Mouse (Mus musculus) liver, embryonic 16.5 days (tissue): ENCODE data around the gene Nfkb2. TPM values are rescaled to one million over a fixed set of nuclear protein-coding genes. Genes with fewer than 3 reads are reported as not detected.

ENCODE experiments used
- ATAC-seq: fragments of 200-750 bp; cut with Nextera tagmentation; 2 replicates; pipeline ENCODE4 v1.8.0; 2017; ENCODE audit warnings: low read depth, mild to moderate bottlenecking, moderate number of reproducible peaks, moderate library complexity
- H3K27ac ChIP-seq: fragments of 300-500 bp; sonication (generic); 2 replicates; pipeline ENCODE4 v1.5.1; 2014; ENCODE audit warnings: mild to moderate bottlenecking, low read length
- H3K27me3 ChIP-seq: fragments of 300-500 bp; sonication (generic); 2 replicates; pipeline ENCODE4 v1.6.1; 2014; ENCODE audit warnings: low read depth, low read length, mixed read lengths; ENCODE audit not compliant: control insufficient read depth, insufficient read depth
- H3K36me3 ChIP-seq: fragments of 300-500 bp; sonication (generic); 2 replicates; pipeline ENCODE4 v1.6.1; 2014; ENCODE audit warnings: mild to moderate bottlenecking; ENCODE audit not compliant: control insufficient read depth, insufficient read depth
- H3K4me1 ChIP-seq: fragments of 300-500 bp; sonication (generic); 2 replicates; pipeline ENCODE4 v1.6.1; 2014; ENCODE audit warnings: low read depth, low read length, mixed read lengths; ENCODE audit not compliant: control insufficient read depth
- H3K4me2 ChIP-seq: fragments of 300-500 bp; sonication (generic); 2 replicates; pipeline ENCODE4 v1.6.1; 2014; ENCODE audit warnings: low read depth, low read length, mixed read lengths
- H3K4me3 ChIP-seq: fragments of 300-500 bp; sonication (generic); 2 replicates; pipeline ENCODE4 v1.5.1; 2014; ENCODE audit warnings: low read depth, mild to moderate bottlenecking, low read length
- H3K9ac ChIP-seq: fragments of 300-500 bp; sonication (generic); 2 replicates; pipeline ENCODE4 v1.6.1; 2014; ENCODE audit warnings: low read depth, low read length
- H3K9me3 ChIP-seq: fragments of 300-500 bp; sonication (generic); replicated peaks from 2 replicates; pipeline ENCODE4 v1.6.1; 2016; ENCODE audit warnings: low read length; ENCODE audit not compliant: control insufficient read depth
- WGBS: fragments of 180-500 bp; shearing (Covaris S2); extraction: QIAGEN DNeasy Blood & Tissue Kit; methylation state at CpG from one replicate; pipeline ENCODE4 v1.1.7; 2014; ENCODE audit not compliant: insufficient replicate concordance; 5-methylcytosine and 5-hydroxymethylcytosine counted together
- polyA plus RNA-seq: library from polyadenylated mRNA; unstranded; fragments of >200 nt; fragmentation: Nextera tagmentation; extraction: Ambion mirVana; gene quantifications from 2 replicates; pipeline ENCODE4 v1.2.1, GENCODE M21; 2015

The Nfkb2 gene
- polyA plus RNA-seq, 1 experiment from 2014 or later, result 3.8 TPM

GRCm38 (mm10) chr19:46318586-46319378 is 14.7 kb downstream of the Nfkb2 start:
- Histone ChIP-seq H3K27me3 (peaks cover 91% of the 10 kb centered on the region), H3K4me1 (peaks cover 44% of the 10 kb centered on the region), H3K36me3 (no peaks in the 10 kb centered on the region), H3K27ac (no peak overlapping the region), H3K4me3 (no peak overlapping the region), H3K4me2 (no peak overlapping the region), H3K9me3 (no peaks in the 10 kb centered on the region), H3K9ac (no peak overlapping the region)
- ATAC-seq, result no peak
- 14% methylated on average over 16 of the region's 16 CpGs for WGBS

DNA sequence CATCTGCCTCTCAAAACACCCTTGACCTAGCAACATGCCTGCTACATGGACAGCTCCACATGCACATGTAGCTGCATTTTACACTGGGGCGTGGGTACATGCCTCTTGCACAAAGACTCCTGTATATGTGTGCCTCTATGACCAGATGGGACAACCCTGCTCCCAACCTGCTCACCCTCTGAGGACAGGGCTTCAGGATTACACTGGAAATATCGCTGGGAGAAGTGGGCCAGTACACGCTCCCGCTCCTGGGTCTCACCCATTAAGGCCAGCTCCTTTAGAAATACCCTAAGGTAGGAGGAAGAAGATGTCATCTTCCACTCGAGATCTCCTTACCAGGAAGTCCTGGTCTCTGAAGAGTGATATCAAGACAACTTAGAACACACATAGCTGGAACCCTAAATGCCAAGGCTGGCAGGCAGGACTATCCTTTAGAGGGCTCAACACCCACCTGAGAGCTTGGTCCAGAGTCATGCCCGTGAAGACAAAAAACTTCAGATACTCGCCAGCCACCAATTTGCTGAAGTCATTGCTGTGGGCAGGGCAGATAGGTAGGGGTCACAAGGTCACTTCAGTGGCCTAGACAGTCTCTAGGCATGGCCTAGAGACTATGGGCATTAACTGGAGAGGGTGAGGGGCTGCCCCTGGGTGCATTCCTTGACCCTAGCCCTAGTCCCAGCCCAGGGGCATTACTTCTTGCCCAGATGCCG is 16.1 kb downstream of the Nfkb2 start:
- peaks cover 96% of the 10 kb centered on the region for H3K27me3 ChIP-seq
- no peak overlapping the region for H3K9ac ChIP-seq
- H3K4me1 ChIP-seq, result peaks cover 30% of the 10 kb centered on the region
- H3K4me3 ChIP-seq, result no peak overlapping the region
- ATAC-seq, result no peak
- H3K27ac ChIP-seq, result no peak overlapping the region
- no peaks in the 10 kb centered on the region for H3K36me3 ChIP-seq
- no peaks in the 10 kb centered on the region for H3K9me3 ChIP-seq
- 56% methylated on average over 8 of the region's 8 CpGs for WGBS
- no peak overlapping the region for H3K4me2 ChIP-seq

DNA sequence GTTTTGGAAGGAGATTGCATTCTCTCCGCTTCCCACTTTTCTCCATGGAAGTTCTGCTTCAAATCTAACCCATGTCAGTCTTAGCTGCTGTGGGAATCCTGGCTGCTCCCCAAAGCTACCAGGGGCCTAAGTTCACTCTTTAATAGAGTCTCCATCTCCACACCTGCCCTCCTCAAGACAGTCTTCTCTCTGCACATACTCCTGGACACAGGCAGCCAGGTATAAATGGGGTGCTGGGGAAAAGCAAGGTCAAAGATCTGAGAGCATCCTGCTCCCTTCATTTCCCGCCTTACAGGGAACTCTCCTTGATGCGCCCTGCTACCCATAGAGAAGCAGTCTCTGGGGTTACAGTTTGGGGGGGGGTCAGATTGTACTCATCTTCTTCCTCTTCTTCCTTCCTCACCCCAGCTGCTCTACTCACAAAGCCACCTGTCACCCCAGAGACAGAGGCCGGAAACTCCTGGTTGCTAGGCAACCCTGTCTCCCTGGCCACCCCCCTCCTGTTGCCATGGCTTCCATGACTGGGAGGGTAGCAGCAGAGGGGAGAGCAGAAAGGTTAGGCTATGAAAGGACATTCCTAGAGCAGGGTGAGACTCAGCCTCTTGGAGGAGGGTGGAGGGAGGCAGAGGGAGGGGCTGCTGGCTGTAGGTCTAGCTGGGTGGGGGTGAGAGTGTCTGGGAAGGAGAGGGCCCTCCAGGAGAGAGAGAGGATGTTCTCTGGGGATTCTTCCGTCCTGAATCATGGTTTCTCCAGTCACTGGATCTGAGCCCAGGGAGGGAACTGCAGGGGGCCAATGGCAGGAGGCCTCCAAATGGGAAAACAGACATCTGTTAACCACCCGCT is 17.2 kb downstream of the Nfkb2 start:
- H3K4me1 ChIP-seq, result peaks cover 19% of the 10 kb centered on the region
- ATAC-seq, result no peak
- no peak overlapping the region for H3K4me3 ChIP-seq
- H3K27me3 ChIP-seq, result peaks cover 100% of the 10 kb centered on the region
- 31% methylated on average over 6 of the region's 6 CpGs for WGBS
- no peaks in the 10 kb centered on the region for H3K36me3 ChIP-seq
- no peak overlapping the region for H3K4me2 ChIP-seq
- H3K9ac ChIP-seq, result no peak overlapping the region
- H3K9me3 ChIP-seq, result no peaks in the 10 kb centered on the region
- no peak overlapping the region for H3K27ac ChIP-seq

GRCm38 (mm10) chr19:46322144-46322995 is 18.2 kb downstream of the Nfkb2 start:
- Histone ChIP-seq H3K9me3 (no peaks in the 10 kb centered on the region), H3K4me3 (no peak overlapping the region), H3K4me2 (no peak overlapping the region), H3K27ac (no peak overlapping the region), H3K9ac (no peak overlapping the region), H3K27me3 (peaks cover 100% of the 10 kb centered on the region), H3K4me1 (peaks cover 19% of the 10 kb centered on the region), H3K36me3 (no peaks in the 10 kb centered on the region)
- no peak for ATAC-seq
- WGBS, result 53% methylated on average over 11 of the region's 11 CpGs

- Histone ChIP-seq H3K27me3 (peaks cover 96% of the 10 kb centered on the region), H3K4me1 (peaks cover 18% of the 10 kb centered on the region), H3K27ac (no peak overlapping the region), H3K4me2 (no peak overlapping the region), H3K36me3 (no peaks in the 10 kb centered on the region), H3K9me3 (no peaks in the 10 kb centered on the region), H3K9ac (no peak overlapping the region), H3K4me3 (no peak overlapping the region)
- no peak for ATAC-seq
- 65% methylated on average over 13 of the region's 13 CpGs for WGBS
Measured at GRCm38 (mm10) chr19:46322996-46323572, 19.0 kb downstream of the Nfkb2 start.

GRCm38 (mm10) chr19:46323716-46324115 is 19.6 kb downstream of the Nfkb2 start:
- Histone ChIP-seq H3K36me3 (no peaks in the 10 kb centered on the region), H3K9me3 (no peaks in the 10 kb centered on the region), H3K27me3 (peaks cover 90% of the 10 kb centered on the region), H3K27ac (no peak overlapping the region), H3K4me1 (peaks cover 20% of the 10 kb centered on the region), H3K4me2 (no peak overlapping the region), H3K4me3 (no peak overlapping the region), H3K9ac (no peak overlapping the region)
- ATAC-seq, result no peak
- 52% methylated on average over 5 of the region's 5 CpGs for WGBS

- Histone ChIP-seq H3K4me3 (no peak overlapping the region), H3K4me2 (no peak overlapping the region), H3K27me3 (peaks cover 83% of the 10 kb centered on the region), H3K4me1 (peaks cover 24% of the 10 kb centered on the region), H3K9ac (no peak overlapping the region), H3K27ac (no peak overlapping the region), H3K36me3 (no peaks in the 10 kb centered on the region), H3K9me3 (no peaks in the 10 kb centered on the region)
- no peak for ATAC-seq
- 57% methylated on average over 11 of the region's 11 CpGs for WGBS
Measured at GRCm38 (mm10) chr19:46324366-46324765, 20.2 kb downstream of the Nfkb2 start.

DNA sequence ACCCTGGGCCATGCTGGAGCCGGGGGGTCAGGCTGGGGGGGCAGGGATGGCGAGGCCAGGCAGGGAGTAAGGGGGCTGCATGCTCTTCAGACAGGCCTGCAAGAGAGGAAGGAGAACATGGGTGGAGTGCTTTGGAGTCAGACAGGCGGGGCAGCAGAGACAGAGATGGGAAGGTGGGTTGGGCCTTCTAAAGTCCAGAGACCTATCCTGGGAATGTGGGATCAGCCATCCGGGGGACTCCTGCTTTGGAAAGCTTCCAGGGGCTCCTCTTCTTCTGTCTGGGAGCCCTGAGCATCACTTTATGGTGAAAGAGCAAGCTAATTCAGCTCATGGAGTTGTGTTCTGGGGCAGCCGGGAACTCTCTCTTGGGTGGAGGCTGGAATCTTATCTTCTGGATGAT is 20.8 kb downstream of the Nfkb2 start:
- Histone ChIP-seq H3K9ac (no peak overlapping the region), H3K4me3 (no peak overlapping the region), H3K4me1 (peaks cover 29% of the 10 kb centered on the region), H3K36me3 (no peaks in the 10 kb centered on the region), H3K9me3 (no peaks in the 10 kb centered on the region), H3K4me2 (no peak overlapping the region), H3K27ac (no peak overlapping the region), H3K27me3 (peaks cover 77% of the 10 kb centered on the region)
- ATAC-seq, result no peak
- WGBS, result 42% methylated on average over 5 of the region's 5 CpGs
